Mouse (Mus musculus): Measurements from ENCODE around the gene Gpc5. TPM values are rescaled to one million over a fixed set of nuclear protein-coding genes. Genes with fewer than 3 reads are reported as not detected.
A peak's percentile ranks its signal among the peaks of the same experiment; 100 is the strongest.
"Not testable (repeated sequence)": the region's sequence is repeated elsewhere in the genome, so short reads cannot be mapped to it uniquely, and the experiment has no call there.

Gpc5 gene
- polyA plus RNA-seq (2017; shearing (Covaris generic)) = under 1 TPM in 1 of 2 experiments, not detected in 1; 0.30 TPM

DNA sequence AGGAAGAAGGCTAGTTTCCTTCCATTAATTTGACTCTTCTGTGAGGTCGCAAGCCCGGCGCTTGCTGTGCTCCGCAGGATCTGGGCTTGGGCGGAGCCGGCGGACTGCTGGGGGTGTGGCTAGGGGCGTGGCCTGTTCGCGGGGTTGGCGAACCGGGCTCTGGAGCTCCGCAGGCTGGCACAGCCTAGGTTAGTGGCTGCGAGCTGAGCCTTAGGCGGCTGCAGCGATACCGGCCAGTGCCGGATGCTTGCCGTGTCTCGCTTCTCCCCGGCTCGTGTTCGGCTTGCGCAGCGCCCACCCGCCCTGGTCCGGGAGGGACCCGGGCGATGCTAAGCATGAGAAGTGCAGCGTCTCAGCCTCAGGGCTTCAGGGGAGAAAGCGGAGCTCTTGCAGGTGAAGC lies at the start of gene Gpc5:
Gene Gpc5 (plus strand): TSS at position 135 of the 400 bp plus-strand sequence.
- peak; percentile 96 for ATAC-seq

DNA sequence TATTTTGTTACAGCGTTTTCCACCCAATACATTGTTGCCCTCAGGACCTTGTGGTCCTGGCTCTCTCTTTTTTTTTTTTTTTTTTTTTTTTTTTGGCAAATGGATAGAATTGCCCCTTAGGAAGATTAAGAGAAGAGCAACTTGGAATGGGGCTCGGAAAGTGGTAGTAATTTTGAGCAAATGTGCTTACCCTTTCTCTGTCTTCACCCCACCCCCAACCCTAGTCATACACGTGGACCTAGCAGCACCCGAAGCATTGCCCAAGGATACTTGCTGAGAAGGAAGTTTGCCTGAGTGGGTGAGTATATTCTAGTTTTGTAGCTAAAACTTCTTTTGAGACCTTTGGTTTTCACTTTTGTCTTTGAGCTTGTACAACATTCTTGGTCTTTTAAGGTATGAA lies 49.4 kb upstream of the Gpc5 start:
- ATAC-seq = no peak

GRCm38 (mm10) chr14:115044016-115044415 lies 48.0 kb upstream of the Gpc5 start:
- ATAC-seq = no peak

GRCm38 (mm10) chr14:115045712-115046111 lies 46.3 kb upstream of the Gpc5 start:
- ATAC-seq = no peak

DNA sequence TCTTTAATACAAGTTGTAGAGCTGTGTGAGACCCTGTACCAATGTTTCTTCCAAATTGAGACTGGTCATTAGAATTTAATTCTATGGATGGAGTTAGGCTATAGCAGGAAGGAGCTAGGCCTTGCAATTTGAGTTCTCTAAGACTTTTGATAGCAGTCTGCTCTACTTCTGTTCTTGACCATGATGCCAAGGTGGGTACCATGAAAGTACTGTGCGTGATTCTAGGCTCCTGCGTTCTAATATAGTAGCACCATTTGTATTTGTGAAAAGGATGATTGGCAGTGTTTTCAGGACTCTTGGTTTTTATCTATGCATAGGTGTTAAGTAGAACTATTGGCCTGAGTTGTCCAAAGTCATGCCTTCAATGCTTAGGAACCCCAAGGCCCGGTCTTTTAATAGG lies 44.7 kb upstream of the Gpc5 start:
- ATAC-seq = no peak

DNA sequence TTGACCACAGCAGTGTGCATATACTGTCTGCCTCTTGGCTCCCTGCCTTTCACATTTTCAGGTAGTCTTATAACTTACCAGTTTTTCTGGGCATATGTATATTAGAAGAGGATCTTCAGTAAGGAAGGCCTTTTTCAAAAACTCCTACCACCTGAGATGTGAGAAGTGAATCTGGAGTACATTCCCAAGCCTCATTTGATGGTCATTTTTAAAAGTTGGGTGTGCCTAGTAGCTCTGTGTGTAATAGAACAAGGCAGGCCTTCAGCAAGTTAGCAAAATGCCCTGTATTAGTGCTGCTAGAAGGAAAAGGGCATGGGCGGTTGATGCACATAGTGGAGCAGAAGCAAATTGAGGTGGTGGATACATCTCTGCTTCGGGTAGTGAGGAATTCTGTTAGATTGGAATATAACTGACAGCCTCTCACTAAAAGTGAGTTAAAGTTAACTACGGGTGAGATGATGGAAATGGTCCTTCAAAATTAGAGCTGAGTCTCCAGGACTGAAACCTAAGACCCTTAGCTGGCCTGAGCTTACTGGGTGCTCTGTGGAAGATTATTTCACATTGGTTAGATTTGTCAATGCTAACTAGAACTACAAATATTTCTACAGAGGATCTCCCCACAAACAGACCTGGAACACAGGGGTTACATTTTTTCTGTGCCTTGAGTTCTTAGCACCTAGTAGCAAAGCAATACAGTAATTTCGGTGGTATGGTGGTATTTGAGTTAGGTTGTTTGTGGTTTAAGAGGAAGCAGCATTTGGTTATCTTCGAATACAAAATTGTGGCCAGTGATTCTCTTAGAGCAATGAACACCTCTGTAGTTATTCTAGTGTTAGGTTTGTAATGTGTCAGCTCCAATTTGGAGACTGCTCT lies 43.8 kb upstream of the Gpc5 start:
- ATAC-seq = no peak

DNA sequence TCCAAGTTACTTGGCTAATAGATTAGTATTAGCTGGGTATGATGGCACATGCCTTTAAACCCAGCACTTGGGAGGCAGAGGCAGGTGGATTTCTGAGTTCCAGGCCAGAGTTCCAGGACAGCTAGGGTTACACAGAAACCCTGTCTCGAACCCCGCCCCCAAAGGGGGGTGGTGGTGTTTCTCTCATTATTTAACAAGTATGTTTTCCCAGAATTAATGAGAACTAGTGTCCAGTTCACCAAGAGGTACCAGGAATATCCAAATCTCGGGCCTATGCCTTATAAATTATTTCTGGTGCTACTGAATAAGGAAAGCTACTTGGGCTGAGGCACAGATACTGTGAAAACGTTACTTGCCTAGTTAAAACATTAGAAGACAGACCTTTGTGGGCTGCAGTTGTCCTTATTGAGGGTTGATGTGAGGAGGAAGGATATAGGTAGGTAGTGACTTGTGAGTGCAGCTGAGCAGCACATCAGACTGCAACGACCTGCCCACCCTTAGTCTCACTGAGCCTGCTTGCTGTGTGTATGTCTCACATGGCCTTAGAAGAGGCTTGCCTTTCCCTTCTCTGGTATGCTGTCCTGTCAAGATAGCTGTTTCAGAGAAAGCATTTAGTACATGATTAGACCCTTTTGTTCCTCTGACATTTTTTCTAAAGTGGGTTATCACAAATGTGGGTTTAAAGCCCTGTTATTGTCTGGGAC lies 43.0 kb upstream of the Gpc5 start:
- no peak for ATAC-seq

DNA sequence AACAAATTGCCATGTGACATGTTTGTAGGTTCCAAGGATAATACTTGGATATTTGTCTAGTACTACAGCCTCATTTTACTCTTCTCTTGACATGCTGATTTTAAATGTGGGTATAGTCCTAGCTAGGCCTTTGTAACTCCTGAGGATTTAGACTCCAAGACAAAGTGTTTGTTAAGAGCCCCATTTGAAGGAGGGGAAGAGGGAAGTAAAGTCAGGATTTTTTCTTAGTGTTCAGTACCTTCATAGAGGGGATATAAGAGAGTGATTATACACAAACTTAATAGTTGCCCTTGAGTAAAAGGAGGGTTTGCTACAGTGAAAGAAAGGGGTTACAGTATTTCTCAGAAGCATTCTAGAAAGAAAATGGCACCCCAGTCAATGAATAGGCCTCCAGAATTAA lies 42.2 kb upstream of the Gpc5 start:
- ATAC-seq = no peak

GRCm38 (mm10) chr14:115051106-115051760 lies 40.8 kb upstream of the Gpc5 start:
- ATAC-seq = no peak

DNA sequence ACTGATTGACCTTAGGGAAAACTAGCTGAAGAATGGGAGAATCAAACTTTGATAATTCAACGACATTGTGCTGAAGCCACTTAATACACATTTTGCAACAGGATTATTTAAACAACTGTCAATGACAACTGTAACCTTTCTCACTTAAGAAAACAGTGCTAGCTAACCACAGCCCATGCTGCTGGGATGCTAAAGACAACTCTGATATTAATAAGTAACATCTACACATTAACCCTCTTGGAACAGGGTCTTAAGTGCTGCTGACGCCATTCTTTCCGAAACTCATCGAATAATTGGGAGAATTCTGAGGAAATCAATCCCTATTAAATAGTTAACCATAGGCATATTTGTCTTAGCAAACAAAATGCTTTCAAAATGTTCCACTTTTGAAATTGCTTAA lies 39.6 kb upstream of the Gpc5 start:
- no peak for ATAC-seq

- ATAC-seq = no peak
Measured at GRCm38 (mm10) chr14:115054252-115054651, 37.8 kb upstream of the Gpc5 start.

GRCm38 (mm10) chr14:115057524-115057923 lies 34.5 kb upstream of the Gpc5 start:
- ATAC-seq = no peak

- ATAC-seq = not testable (repeated sequence)
Measured at GRCm38 (mm10) chr14:115066164-115066563, 25.9 kb upstream of the Gpc5 start.

- no peak for ATAC-seq
Measured at GRCm38 (mm10) chr14:115070534-115070933, 21.5 kb upstream of the Gpc5 start.

- no peak for ATAC-seq
Measured at GRCm38 (mm10) chr14:115077340-115077739, 14.7 kb upstream of the Gpc5 start.

DNA sequence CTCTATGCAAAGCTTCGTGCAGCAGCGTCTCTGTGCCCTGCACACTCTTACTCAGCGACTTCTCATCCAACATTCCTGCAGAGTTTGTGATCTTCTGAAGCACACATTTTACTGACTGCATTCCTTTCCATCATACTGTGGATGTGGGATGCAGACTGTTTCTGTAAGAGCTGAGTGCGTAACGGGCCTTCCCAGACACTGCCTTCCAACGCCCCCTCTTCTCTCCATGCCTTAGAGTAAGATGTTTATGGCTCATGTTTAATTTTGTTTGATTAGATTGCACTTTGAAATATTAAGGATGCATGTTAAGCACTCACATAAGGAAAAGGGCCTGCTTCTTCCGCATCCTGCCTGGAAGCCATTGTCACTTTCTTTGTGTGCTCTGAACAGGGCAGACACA lies 14.0 kb upstream of the Gpc5 start:
- ATAC-seq = no peak

GRCm38 (mm10) chr14:115081728-115082502 lies 10.1 kb upstream of the Gpc5 start:
- ATAC-seq = no peak

GRCm38 (mm10) chr14:115090516-115090915 lies 1.5 kb upstream of the Gpc5 start:
- no peak for ATAC-seq

GRCm38 (mm10) chr14:115092510-115092909 lies 495 bp downstream of the Gpc5 start:
- ATAC-seq = peak; percentile 27

DNA sequence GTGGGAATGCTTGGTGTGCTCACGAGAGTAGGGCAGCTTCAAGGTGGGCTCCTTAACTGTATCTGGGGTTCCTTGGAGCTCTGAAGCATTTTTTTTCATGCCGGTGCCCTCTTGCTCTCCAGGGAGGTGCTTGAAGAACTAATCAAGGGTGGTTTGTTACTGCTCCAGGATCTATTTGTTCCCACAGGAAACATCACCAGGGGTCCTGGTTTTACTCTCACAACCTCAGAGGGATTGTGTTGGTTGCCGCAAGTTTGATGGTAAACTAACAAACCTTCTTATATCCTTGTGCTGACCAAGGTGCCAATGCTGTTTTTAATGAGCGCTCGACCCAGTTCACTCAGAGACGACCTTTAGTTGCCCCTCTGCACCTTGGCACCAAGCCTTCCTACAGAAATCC lies 937 bp downstream of the Gpc5 start:
- ATAC-seq = no peak

DNA sequence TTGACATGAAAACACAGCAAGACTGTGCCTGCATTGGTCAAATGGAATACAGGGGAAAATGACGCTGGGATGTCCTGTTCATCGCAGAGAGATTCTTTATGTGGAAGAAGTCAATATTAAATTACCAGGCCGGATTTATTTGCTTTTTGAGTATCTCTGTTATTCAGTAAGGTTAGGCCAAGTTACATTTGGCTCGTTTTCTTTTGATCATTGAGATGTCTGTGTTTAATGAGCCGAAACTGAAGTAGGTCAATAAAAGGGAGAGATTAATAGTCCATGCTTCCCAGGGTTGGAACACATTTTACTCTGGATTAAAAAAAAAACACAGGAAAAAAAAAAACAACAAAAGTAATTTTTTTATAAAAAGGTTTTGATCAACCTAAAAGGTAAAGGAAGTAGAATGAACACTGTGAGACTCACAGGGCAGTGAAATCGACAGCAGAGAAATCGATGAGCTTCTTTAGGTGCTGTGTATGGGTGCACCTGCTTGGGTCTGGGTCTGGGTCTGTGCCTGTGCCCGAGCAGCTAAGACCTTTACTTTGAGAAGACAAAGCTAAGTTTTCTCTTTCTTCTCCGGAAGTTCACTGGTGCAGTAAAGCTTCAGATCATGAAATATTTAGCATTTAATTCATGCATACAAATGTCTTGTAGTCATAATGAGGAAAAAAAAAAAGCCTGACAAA lies 8.7 kb downstream of the Gpc5 start:
- no peak for ATAC-seq

DNA sequence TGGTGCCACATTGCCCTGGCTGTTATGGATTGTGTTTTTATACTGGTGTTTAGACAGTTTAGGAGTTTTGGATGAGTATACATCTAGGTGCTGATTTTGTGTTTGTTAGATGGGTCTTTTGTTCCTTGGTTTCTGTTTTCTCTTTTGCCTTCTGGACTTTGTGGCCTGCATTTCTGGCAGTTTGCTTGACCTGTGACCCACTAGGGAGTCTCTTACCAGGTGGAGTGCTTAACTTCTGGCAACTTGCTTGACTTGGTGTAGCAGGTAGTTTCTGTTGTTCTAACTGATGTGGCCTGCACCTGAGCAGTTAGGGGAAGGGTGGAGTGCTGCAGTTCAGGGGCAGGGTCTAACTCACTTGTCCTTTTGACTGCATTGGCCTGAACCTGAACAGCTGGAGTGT lies 14.3 kb downstream of the Gpc5 start:
- no peak for ATAC-seq

Data from CD4-positive, CD25-positive, alpha-beta regulatory T cell, adult 4 months (primary cell).